Mouse (Mus musculus) olfactory bulb, adult 2 months (tissue): ENCODE results near the gene Nomo1.

ENCODE experiments used
- CTCF ChIP-seq: fragments of 200-500 bp; IDR thresholded peaks from 2 replicates; pipeline ENCODE4 v1.5.1; 2012; ENCODE audit warnings: low read depth, mild to moderate bottlenecking, low read length, moderate library complexity; ENCODE audit not compliant: insufficient read depth
- POLR2A ChIP-seq: fragments of 200-500 bp; IDR thresholded peaks from 2 replicates; pipeline ENCODE4 v1.6.1; 2012; ENCODE audit warnings: mild to moderate bottlenecking, low read depth, low read length, moderate library complexity; ENCODE audit not compliant: insufficient read depth

GRCm38 (mm10) chr7:46132229-46132628 is 98.7 kb downstream of the Nomo1 start:
- TF ChIP-seq CTCF (no peak), POLR2A (no peak)
